Mouse (Mus musculus): ENCODE data around the gene Tmem177.

- no peak for TF ChIP-seq CTCF (IDR thresholded peaks at IDR 0.05; ENCODE audit: insufficient read depth, low read depth, low read length)
- TF ChIP-seq POLR2A (IDR thresholded peaks at IDR 0.05; ENCODE audit: insufficient read depth, low read depth, low read length), result no peak
Observed at GRCm38 (mm10) chr1:119950086-119950485, 37.1 kb upstream of the Tmem177 start.
